Mouse (Mus musculus) hindbrain, embryonic 11.5 days (tissue): ENCODE measurements at regions not wholly inside any gene's neighbourhood (a gene's known extent, or its start where the extent isn't known, plus 50 kb on each side); places are given as distances from the start of the nearest gene placed in this dataset.

ENCODE experiments used
- ATAC-seq: fragments of 200-750 bp; cut with Nextera tagmentation; 2 replicates; pipeline ENCODE4 v1.8.0; 2017; ENCODE audit warnings: mild to moderate bottlenecking, moderate TSS enrichment, moderate library complexity; ENCODE audit not compliant: low FRiP score
- DNase-seq: peaks from one replicate; pipeline ENCODE4 v3.0.0-alpha.2; 2015; ENCODE audit warnings: low spot score
- H3K27ac ChIP-seq: fragments of 300-500 bp; sonication (generic); 2 replicates; pipeline ENCODE4 v1.5.1; 2014; ENCODE audit warnings: mild to moderate bottlenecking, low read depth, low read length
- H3K27me3 ChIP-seq: fragments of 300-500 bp; sonication (generic); 2 replicates; pipeline ENCODE4 v1.6.1; 2014; ENCODE audit warnings: mild to moderate bottlenecking, low read length, moderate library complexity, mixed read lengths; ENCODE audit not compliant: control insufficient read depth, insufficient read depth
- H3K36me3 ChIP-seq: fragments of 300-500 bp; sonication (generic); 2 replicates; pipeline ENCODE4 v1.6.1; 2014; ENCODE audit warnings: mild to moderate bottlenecking, low read length, moderate library complexity, mixed read lengths; ENCODE audit not compliant: control insufficient read depth, insufficient read depth
- H3K4me1 ChIP-seq: fragments of 300-500 bp; sonication (generic); replicated peaks from 2 replicates; pipeline ENCODE4 v1.6.1; 2014; ENCODE audit warnings: low read length, mixed read lengths; ENCODE audit not compliant: control insufficient read depth, insufficient read depth
- H3K4me2 ChIP-seq: fragments of 300-500 bp; sonication (generic); replicated peaks from 2 replicates; pipeline ENCODE4 v1.6.1; 2014; ENCODE audit warnings: mild to moderate bottlenecking, low read depth, low read length
- H3K4me3 ChIP-seq: fragments of 300-500 bp; sonication (generic); 2 replicates; pipeline ENCODE4 v1.5.1; 2014; ENCODE audit warnings: low read depth, low read length
- H3K9ac ChIP-seq: fragments of 300-500 bp; sonication (generic); 2 replicates; pipeline ENCODE4 v1.6.1; 2014; ENCODE audit warnings: low read depth, low read length
- H3K9me3 ChIP-seq: fragments of 300-500 bp; sonication (generic); 2 replicates; pipeline ENCODE4 v1.6.1; 2016; ENCODE audit warnings: low read length; ENCODE audit not compliant: control insufficient read depth
- WGBS: fragments of 180-500 bp; shearing (Covaris S2); extraction: QIAGEN DNeasy Blood & Tissue Kit; methylation state at CpG from one replicate; pipeline ENCODE4 v1.1.7; 2014; 5-methylcytosine and 5-hydroxymethylcytosine counted together

GRCm38 (mm10) chr15:33935013-33935664 is 422.5 kb downstream of the 9430069I07Rik start:
- DNase-seq, result no peak
- no peak for ATAC-seq

GRCm38 (mm10) chr15:33926446-33926845 is 431.2 kb downstream of the 9430069I07Rik start:
- Histone ChIP-seq H3K4me2 (no peak overlapping the region), H3K9me3 (no peaks in the 10 kb centered on the region), H3K36me3 (no peaks in the 10 kb centered on the region), H3K4me1 (no peaks in the 10 kb centered on the region), H3K27me3 (no peaks in the 10 kb centered on the region), H3K9ac (no peak overlapping the region), H3K4me3 (no peak overlapping the region), H3K27ac (no peak overlapping the region)
- no peak for DNase-seq
- WGBS, result 62% methylated on average over 2 of the region's 2 CpGs
- ATAC-seq, result no peak

More at GRCm38 (mm10) chr15:33935013-33935664, 422.5 kb downstream of the 9430069I07Rik start:
- Histone ChIP-seq H3K9ac (no peak overlapping the region), H3K27me3 (no peaks in the 10 kb centered on the region), H3K4me2 (no peak overlapping the region), H3K9me3 (no peaks in the 10 kb centered on the region), H3K36me3 (no peaks in the 10 kb centered on the region), H3K4me3 (no peak overlapping the region), H3K4me1 (no peaks in the 10 kb centered on the region), H3K27ac (no peak overlapping the region)
- WGBS, result 82% methylated on average over 4 of the region's 4 CpGs

GRCm38 (mm10) chr15:33924094-33924890 is 433.4 kb downstream of the 9430069I07Rik start:
- H3K27me3 ChIP-seq, result no peaks in the 10 kb centered on the region
- no peaks in the 10 kb centered on the region for H3K36me3 ChIP-seq
- H3K9ac ChIP-seq, result no peak overlapping the region
- DNase-seq, result no peak
- ATAC-seq, result no peak
- H3K4me1 ChIP-seq, result no peaks in the 10 kb centered on the region
- no peak overlapping the region for H3K4me2 ChIP-seq
- WGBS, result 81% methylated on average over 5 of the region's 5 CpGs
- H3K9me3 ChIP-seq, result no peaks in the 10 kb centered on the region
- no peak overlapping the region for H3K27ac ChIP-seq
- no peak overlapping the region for H3K4me3 ChIP-seq

GRCm38 (mm10) chr15:33914891-33915290 is 442.8 kb downstream of the 9430069I07Rik start:
- H3K9ac ChIP-seq, result no peak overlapping the region
- ATAC-seq, result no peak
- no peak overlapping the region for H3K4me3 ChIP-seq
- no peak for DNase-seq
- no peak overlapping the region for H3K4me2 ChIP-seq
- no peaks in the 10 kb centered on the region for H3K27me3 ChIP-seq
- H3K27ac ChIP-seq, result no peak overlapping the region
- H3K36me3 ChIP-seq, result no peaks in the 10 kb centered on the region
- 64% methylated on average over 1 of the region's 1 CpGs for WGBS
- H3K9me3 ChIP-seq, result no peaks in the 10 kb centered on the region
- no peaks in the 10 kb centered on the region for H3K4me1 ChIP-seq

- H3K36me3 ChIP-seq, result no peaks in the 10 kb centered on the region
- H3K27me3 ChIP-seq, result no peaks in the 10 kb centered on the region
- no peak overlapping the region for H3K4me3 ChIP-seq
- H3K4me1 ChIP-seq, result no peaks in the 10 kb centered on the region
- 75% methylated on average over 5 of the region's 5 CpGs for WGBS
- ATAC-seq (no peak), DNase-seq (no peak)
- H3K9ac ChIP-seq, result no peak overlapping the region
- H3K27ac ChIP-seq, result no peak overlapping the region
- no peak overlapping the region for H3K4me2 ChIP-seq
- H3K9me3 ChIP-seq, result no peaks in the 10 kb centered on the region
These were observed 450.8 kb downstream of the 9430069I07Rik start for GRCm38 (mm10) chr15:33906727-33907479.

GRCm38 (mm10) chr15:33896076-33896475 is 461.6 kb downstream of the 9430069I07Rik start:
- WGBS, result 84% methylated on average over 2 of the region's 2 CpGs
- Histone ChIP-seq H3K4me2 (no peak overlapping the region), H3K9me3 (no peaks in the 10 kb centered on the region), H3K4me3 (no peak overlapping the region), H3K27me3 (no peaks in the 10 kb centered on the region), H3K9ac (no peak overlapping the region), H3K36me3 (no peaks in the 10 kb centered on the region), H3K4me1 (no peaks in the 10 kb centered on the region), H3K27ac (no peak overlapping the region)
- DNase-seq, result no peak
- no peak for ATAC-seq

- no peaks in the 10 kb centered on the region for H3K4me1 ChIP-seq
- DNase-seq (no peak), ATAC-seq (no peak)
- H3K27me3 ChIP-seq, result no peaks in the 10 kb centered on the region
- H3K36me3 ChIP-seq, result no peaks in the 10 kb centered on the region
- no peaks in the 10 kb centered on the region for H3K9me3 ChIP-seq
- 89% methylated on average over 4 of the region's 4 CpGs for WGBS
- H3K9ac ChIP-seq, result no peak overlapping the region
- no peak overlapping the region for H3K4me3 ChIP-seq
- H3K4me2 ChIP-seq, result no peak overlapping the region
- H3K27ac ChIP-seq, result no peak overlapping the region
These were observed 467.1 kb downstream of the 9430069I07Rik start for GRCm38 (mm10) chr15:33890606-33891005.

GRCm38 (mm10) chr15:33888865-33889368 is 468.8 kb downstream of the 9430069I07Rik start:
- no peak overlapping the region for H3K4me3 ChIP-seq
- 96% methylated on average over 1 of the region's 1 CpGs for WGBS

More at GRCm38 (mm10) chr15:33888865-33889368, 468.8 kb downstream of the 9430069I07Rik start:
- no peak for DNase-seq
- Histone ChIP-seq H3K27ac (no peak overlapping the region), H3K36me3 (no peaks in the 10 kb centered on the region), H3K4me1 (no peaks in the 10 kb centered on the region), H3K4me2 (no peak overlapping the region), H3K27me3 (no peaks in the 10 kb centered on the region), H3K9ac (no peak overlapping the region), H3K9me3 (no peaks in the 10 kb centered on the region)
- ATAC-seq, result no peak
